Mouse (Mus musculus): ENCODE results near the gene Zfp62. TPM values are rescaled to one million over a fixed set of nuclear protein-coding genes. Genes with fewer than 3 reads are reported as not detected.

The Zfp62 gene
- polyA plus RNA-seq, 1 experiment from 2014 or later, result 33.5 TPM

- Histone ChIP-seq H3K36me3 (ENCODE audit: inconsistent target) (peaks cover 52% of the 10 kb centered on the region), H3K4me3 (ENCODE audit: inconsistent target) (no peak overlapping the region), H3K79me2 (ENCODE audit: inconsistent target) (peaks cover 47% of the 10 kb centered on the region), H3K27ac (no peak overlapping the region)
- 92% methylated on average over 7 of the region's 7 CpGs for WGBS (ENCODE audit: missing documents)
Measured at GRCm38 (mm10) chr11:49264081-49264480, 61.0 kb downstream of the Zfp62 start.

GRCm38 (mm10) chr11:49264622-49265021 is 61.5 kb downstream of the Zfp62 start:
- peaks cover 42% of the 10 kb centered on the region for H3K79me2 ChIP-seq (ENCODE audit: inconsistent target)
- WGBS (ENCODE audit: missing documents), result 86% methylated on average over 11 of the region's 11 CpGs
- peaks cover 47% of the 10 kb centered on the region for H3K36me3 ChIP-seq (ENCODE audit: inconsistent target)

GRCm38 (mm10) chr11:49265101-49265500 is 62.0 kb downstream of the Zfp62 start:
- H3K4me3 ChIP-seq (ENCODE audit: inconsistent target), result no peak overlapping the region
- peaks cover 37% of the 10 kb centered on the region for H3K79me2 ChIP-seq (ENCODE audit: inconsistent target)
- H3K36me3 ChIP-seq (ENCODE audit: inconsistent target), result peaks cover 43% of the 10 kb centered on the region
- no peak overlapping the region for H3K27ac ChIP-seq
- WGBS (ENCODE audit: missing documents), result 90% methylated on average over 8 of the region's 8 CpGs

More at GRCm38 (mm10) chr11:49264622-49265021, 61.5 kb downstream of the Zfp62 start:
- H3K27ac ChIP-seq, result no peak overlapping the region
- no peak overlapping the region for H3K4me3 ChIP-seq (ENCODE audit: inconsistent target)

- H3K36me3 ChIP-seq (ENCODE audit: inconsistent target), result peaks cover 28% of the 10 kb centered on the region; the same call in 1 of the 2 replicates
- WGBS (ENCODE audit: missing documents), result 85% methylated on average over 5 of the region's 6 CpGs
- H3K79me2 ChIP-seq (ENCODE audit: inconsistent target), result peaks cover 21% of the 10 kb centered on the region
- H3K4me3 ChIP-seq (ENCODE audit: inconsistent target), result no peak overlapping the region
- H3K27ac ChIP-seq, result no peak overlapping the region
Measured at GRCm38 (mm10) chr11:49266671-49267070, 63.6 kb downstream of the Zfp62 start.

GRCm38 (mm10) chr11:49267316-49267715 is 64.2 kb downstream of the Zfp62 start:
- H3K79me2 ChIP-seq (ENCODE audit: inconsistent target), result peaks cover 15% of the 10 kb centered on the region
- 93% methylated on average over 10 of the region's 10 CpGs for WGBS (ENCODE audit: missing documents)
- H3K4me3 ChIP-seq (ENCODE audit: inconsistent target), result no peak overlapping the region
- H3K27ac ChIP-seq, result no peak overlapping the region
- H3K36me3 ChIP-seq (ENCODE audit: inconsistent target), result peaks cover 22% of the 10 kb centered on the region; the same call in 1 of the 2 replicates

- Histone ChIP-seq H3K27ac (no peak overlapping the region), H3K79me2 (ENCODE audit: inconsistent target) (peaks cover 7% of the 10 kb centered on the region; the same call in 1 of the 2 replicates), H3K4me3 (ENCODE audit: inconsistent target) (no peak overlapping the region), H3K36me3 (ENCODE audit: inconsistent target) (peaks cover 14% of the 10 kb centered on the region; the same call in 1 of the 2 replicates)
- 92% methylated on average over 14 of the region's 15 CpGs for WGBS (ENCODE audit: missing documents)
Measured at GRCm38 (mm10) chr11:49267970-49268579, 65.0 kb downstream of the Zfp62 start.

Other genes with a start within 250 kb of the Zfp62 start
- gene Olfr56, start 224.4 kb upstream of the Zfp62 start, polyA plus RNA-seq (2018), result 1.7 to 2.7 TPM (median 2.5 TPM) in 3 replicates
- gene 9930111J21Rik1, start 223.9 kb upstream of the Zfp62 start, polyA plus RNA-seq (2018), result 13.0 to 45.0 TPM (median 18.5 TPM) in 3 replicates
- gene Gm12185, start 211.1 kb upstream of the Zfp62 start, polyA plus RNA-seq (2018), result 0.58 to 2.3 TPM (median 0.77 TPM) in 3 replicates
- gene Tgtp1, start 209.1 kb upstream of the Zfp62 start, polyA plus RNA-seq (2018), result 0.63 to 6.2 TPM (median 1.7 TPM) in 3 replicates
- 39.3 to 117 TPM (median 92.6 TPM) in 3 replicates for gene 9930111J21Rik2, start 152.1 kb upstream of the Zfp62 start, polyA plus RNA-seq (2018)
- gene Tgtp2, start 139.1 kb upstream of the Zfp62 start, polyA plus RNA-seq (2018), result 27.3 to 134 TPM (median 32.0 TPM) in 3 replicates
- 34.8 to 249 TPM (median 64.0 TPM) in 3 replicates for gene Ifi47, start 126.7 kb upstream of the Zfp62 start, polyA plus RNA-seq (2018)
- gene Olfr1396, start 88.4 kb upstream of the Zfp62 start, polyA plus RNA-seq (2018), result not detected in 3 replicates
- gene Olfr1395, start 61.0 kb upstream of the Zfp62 start, polyA plus RNA-seq (2018), result not detected in 3 replicates
- gene Olfr1394, start 48.9 kb upstream of the Zfp62 start, polyA plus RNA-seq (2018), result not detected in 3 replicates
- gene Btnl9, start 16.1 kb upstream of the Zfp62 start, polyA plus RNA-seq (2018), result 0.06 TPM in 1 of 3 replicates, not detected in the others
- 43.2 to 95.3 TPM (median 69.7 TPM) in 3 replicates for gene Mgat1, start 40.9 kb downstream of the Zfp62 start, polyA plus RNA-seq (2018)
- gene Olfr1393, start 75.0 kb downstream of the Zfp62 start, polyA plus RNA-seq (2018), result not detected in 3 replicates
- 0.16 TPM in 1 of 3 replicates, not detected in the others for gene Olfr1392, start 82.0 kb downstream of the Zfp62 start, polyA plus RNA-seq (2018)
- gene Olfr10, start 101.4 kb downstream of the Zfp62 start, polyA plus RNA-seq (2018), result not detected in 3 replicates
- gene Olfr1391, start 119.5 kb downstream of the Zfp62 start, polyA plus RNA-seq (2018), result not detected in 3 replicates
- gene Olfr1390, start 131.9 kb downstream of the Zfp62 start, polyA plus RNA-seq (2018), result not detected in 3 replicates
- not detected in 3 replicates for gene Olfr1389, start 219.8 kb downstream of the Zfp62 start, polyA plus RNA-seq (2018)
- gene Olfr1388, start 233.3 kb downstream of the Zfp62 start, polyA plus RNA-seq (2018), result not detected in 3 replicates